Mouse (Mus musculus): Measurements from ENCODE around the gene Ldb1.
A peak's percentile ranks its signal among the peaks of the same experiment; 100 is the strongest.

Gene Ldb1

GRCm38 (mm10) chr19:46044993-46045695 is at the start of gene Ldb1:
TSS of gene Ldb1 (minus strand) at chr19:46045214.
- peak; percentile 91 for DNase-seq (ENCODE audit: low read depth, low spot score)

- no peak for DNase-seq (ENCODE audit: low read depth, low spot score)
Observed at GRCm38 (mm10) chr19:46094144-46094543, 49.1 kb upstream of the Ldb1 start.

- DNase-seq (ENCODE audit: low read depth, low spot score) = no peak
Observed at GRCm38 (mm10) chr19:46091641-46092040, 46.6 kb upstream of the Ldb1 start.

DNA sequence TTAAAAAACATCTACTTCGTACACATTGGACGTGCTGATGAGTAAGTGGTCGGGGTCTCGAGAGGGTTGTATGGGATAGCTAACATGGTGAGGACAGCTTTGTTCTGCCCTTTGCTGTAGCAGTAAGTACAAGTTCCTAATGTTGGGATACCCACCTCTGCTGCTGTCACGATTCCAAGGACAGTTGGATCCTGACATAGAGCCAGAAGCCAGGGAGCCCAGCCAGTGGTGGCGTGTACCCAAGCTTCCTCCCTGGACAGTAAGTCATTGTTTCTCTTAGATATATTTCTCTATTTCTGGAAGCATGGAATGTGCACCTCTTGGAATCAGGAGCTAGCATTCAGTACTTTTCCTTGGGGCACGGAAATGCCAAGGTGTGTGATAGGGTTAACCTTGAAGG is 42.9 kb upstream of the Ldb1 start:
- DNase-seq (ENCODE audit: low read depth, low spot score) = no peak

DNA sequence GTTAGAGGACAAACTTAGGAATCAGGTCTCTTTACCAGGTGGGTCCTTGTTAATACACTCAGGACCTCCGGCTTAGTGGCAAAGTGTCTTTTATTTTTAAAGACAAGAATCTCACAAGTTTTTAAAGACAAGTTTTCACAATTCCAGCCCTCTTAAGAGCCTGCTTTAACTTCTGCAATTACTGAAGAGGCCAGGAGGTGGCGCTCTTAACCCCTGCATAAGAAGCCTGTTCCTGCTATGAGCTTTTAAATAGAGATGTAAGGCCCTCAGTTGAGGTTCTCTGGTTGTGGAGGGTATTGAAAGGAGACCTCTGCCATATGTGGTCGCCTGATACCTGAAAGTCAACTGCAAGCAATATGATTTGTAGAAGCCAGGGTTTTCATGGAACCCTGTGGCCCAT is 41.3 kb upstream of the Ldb1 start:
- DNase-seq (ENCODE audit: low read depth, low spot score) = peak; percentile 72

- DNase-seq (ENCODE audit: low read depth, low spot score) = no peak
Observed at GRCm38 (mm10) chr19:46085185-46085584, 40.2 kb upstream of the Ldb1 start.

GRCm38 (mm10) chr19:46078535-46078934 is 33.5 kb upstream of the Ldb1 start:
- no peak for DNase-seq (ENCODE audit: low read depth, low spot score)

GRCm38 (mm10) chr19:46075616-46076607 is 30.9 kb upstream of the Ldb1 start, which contains the start of gene Nolc1:
TSS of gene Nolc1 (plus strand) at chr19:46075863.
- DNase-seq (ENCODE audit: low read depth, low spot score) = peak; percentile 100

GRCm38 (mm10) chr19:46074266-46074665 is 29.3 kb upstream of the Ldb1 start:
- no peak for DNase-seq (ENCODE audit: low read depth, low spot score)

DNA sequence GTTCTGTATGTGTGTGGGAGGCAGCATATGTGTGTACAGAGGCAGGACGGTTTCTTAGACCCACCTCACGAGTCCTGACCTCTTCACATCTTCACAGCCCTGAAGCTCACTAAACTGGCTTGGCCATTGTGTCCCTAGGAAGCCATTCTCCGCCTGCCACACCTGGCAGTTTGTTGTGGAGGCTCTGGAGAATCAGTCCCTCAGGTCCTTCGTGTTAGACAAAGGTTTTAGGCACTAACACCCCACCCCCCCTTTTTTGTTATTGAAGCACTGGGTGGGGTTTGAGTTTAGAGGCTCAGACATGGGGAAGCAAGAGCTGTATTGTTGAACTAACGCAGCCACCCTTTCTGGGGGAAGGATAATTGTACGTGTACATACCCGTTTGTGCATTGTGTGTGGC is 28.3 kb upstream of the Ldb1 start:
- DNase-seq (ENCODE audit: low read depth, low spot score) = no peak

DNA sequence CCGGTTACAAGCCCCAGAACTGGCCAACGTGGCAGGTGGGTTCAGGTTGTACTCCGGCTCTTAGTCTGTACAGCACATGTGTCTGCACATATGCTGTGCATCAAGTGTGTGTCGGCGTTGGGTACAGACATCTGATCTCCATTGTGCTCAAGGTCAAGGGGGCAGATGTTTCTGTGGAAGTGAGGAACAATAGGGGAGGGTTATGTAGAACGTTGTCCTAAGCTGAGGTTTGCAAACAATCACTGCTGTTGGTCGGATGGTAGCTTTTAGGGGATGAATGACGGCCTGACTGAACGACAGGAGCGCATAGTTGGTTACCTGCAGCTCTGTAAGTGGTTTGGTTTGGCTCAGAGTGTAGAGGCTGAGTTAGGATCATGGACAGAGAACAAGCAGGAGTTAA is 23.0 kb upstream of the Ldb1 start:
- DNase-seq (ENCODE audit: low read depth, low spot score) = no peak

DNA sequence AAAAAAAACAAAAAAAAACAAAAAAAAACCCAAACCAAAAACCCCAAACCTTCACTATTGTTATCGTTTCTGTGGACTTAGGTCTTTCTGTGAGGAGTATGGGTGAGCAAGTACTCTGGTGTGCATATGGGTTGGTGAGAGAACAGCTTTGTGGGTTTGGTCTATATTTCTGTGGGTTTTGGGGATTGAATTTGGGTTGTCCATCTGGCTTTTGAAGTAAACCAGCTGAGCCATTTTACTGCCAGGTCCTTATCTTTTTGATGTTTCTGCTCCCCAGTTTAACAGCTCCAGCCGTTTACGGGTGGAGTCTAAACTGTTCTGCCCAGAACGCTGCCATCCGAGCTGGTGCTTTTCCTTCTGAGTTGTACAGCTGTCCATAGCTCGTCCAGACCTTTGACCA is 15.8 kb upstream of the Ldb1 start:
- DNase-seq (ENCODE audit: low read depth, low spot score) = no peak

GRCm38 (mm10) chr19:46058466-46058865 is 13.5 kb upstream of the Ldb1 start:
- no peak for DNase-seq (ENCODE audit: low read depth, low spot score)

DNA sequence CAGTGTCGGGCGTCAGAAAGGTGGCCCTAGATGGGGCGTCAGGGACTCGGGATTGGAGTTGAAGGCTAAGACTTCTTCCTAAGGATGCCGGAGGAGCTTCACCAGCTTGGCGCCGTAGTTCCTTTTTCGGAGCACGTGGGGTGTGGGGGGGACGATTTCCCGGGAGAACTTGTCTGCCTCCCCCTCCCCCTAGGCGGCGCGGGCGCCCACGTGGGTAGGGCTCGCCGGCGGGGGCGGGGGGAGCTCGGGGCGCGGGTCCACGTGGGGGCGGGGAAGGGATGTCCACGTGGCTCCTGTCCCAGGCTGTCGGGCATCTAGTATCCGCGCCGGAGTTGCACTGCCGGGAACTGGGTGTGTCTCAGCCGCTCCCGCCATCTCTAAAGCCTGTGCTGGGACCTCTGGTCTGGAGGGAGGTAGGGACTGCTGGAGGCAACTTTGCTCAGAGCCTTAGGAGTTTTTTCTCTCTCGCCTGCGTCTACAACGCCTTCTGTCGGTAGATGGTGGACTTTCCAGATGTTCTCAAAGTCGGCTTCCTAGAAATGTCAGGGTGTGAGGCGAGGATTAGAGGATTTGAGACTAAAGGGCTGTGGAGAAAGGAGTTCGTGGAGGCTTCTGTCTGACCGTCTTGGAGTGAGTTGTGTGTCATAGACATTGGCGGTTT is 12.1 kb upstream of the Ldb1 start:
- peak; percentile 85 for DNase-seq (ENCODE audit: low read depth, low spot score)

DNA sequence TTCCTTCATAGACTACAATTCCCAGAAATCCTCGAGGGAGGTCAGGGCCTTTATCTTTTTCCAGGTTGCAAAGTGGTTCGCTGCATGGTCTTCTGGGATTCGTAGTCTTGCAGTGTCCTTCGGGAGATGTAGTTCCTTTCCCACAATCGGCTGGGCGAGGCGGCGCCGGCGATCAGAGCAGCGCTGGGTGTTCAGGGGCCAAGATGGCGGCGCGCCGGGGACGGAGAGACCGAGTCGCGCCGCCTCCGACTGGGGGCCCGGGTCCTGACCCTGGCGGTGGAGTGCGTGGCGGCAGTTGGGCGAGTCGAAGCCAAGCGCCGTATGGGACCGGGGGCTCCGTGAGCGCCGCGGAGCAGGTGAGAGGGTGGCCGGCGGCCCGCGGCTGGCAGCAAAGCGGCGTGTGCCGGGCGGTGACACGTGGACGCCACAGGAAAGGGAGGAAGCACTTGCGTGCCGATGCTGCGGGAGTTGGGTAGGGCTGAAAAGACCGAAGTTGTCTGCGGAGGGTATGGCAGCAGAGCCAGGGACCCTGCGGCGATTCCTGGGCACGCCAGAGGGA is 11.5 kb upstream of the Ldb1 start:
- peak; percentile 95 for DNase-seq (ENCODE audit: low read depth, low spot score)

DNA sequence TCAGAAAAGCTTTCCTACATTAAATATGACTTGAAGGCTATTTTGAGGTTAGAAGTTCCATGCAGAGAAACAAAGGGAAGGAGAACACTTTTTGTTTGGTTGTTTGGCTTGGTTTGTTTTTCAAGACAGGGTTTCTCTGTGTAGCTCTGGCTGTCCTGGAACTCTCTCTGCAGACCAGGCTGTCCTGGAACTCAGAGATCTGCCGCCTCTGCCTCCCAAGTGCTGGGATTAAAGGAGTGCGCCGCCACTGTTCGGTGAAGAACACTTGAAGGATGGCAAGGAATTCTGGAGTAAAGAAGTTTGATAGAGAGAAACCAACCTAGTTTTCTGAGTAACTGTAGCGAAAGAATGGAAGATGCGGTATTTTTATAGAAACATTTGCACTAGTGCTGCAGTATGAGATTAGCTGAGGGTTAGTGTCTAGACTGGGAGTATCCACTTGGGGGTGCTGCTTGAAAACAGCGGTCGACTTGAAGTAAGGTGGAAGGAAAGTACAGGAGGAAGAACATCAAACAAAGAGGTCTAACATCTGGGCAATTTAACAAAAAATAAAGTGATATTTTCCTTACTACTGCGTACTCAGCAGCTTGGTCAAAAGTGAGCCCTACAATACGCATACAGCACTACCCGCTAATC is 10.9 kb upstream of the Ldb1 start:
- DNase-seq (ENCODE audit: low read depth, low spot score) = no peak

DNA sequence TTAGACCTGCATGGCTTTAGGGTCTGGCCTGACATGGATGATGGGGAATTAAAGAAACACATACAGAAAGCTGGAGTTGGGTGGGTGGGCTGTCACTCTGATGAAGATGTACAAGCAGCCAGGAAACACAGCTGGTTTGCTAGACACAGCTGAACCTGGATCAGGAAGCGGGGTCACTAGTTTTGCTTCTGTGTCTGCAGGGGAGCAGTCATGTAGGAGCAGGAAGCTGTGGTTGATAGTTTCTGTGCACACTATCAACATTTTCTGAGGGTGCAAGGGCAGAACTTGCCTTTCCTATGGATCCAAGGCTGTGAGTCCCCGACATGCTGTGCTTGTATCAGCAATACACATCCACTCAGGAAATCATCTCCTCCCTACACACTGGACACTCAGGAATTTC is 5.4 kb upstream of the Ldb1 start:
- DNase-seq (ENCODE audit: low read depth, low spot score) = no peak

DNA sequence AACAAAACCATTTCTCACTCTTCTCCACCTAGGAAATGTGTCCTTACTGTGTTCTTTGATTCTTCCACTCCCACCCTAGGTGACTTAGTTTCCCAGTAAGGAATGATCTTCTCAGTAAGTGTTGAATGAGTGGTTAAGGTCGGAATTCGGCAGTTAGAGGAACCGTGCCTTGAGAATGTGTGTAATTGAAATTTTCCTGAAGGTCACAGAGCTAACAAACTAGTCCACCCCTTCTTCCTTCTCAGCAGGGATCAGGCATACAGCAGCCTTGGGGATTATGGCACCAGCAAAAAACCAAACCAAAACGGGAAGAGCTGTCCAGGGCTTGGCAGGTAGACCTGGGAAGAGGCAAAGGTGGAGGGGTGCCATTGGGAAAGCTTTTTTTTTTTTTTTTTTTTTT is 4.1 kb upstream of the Ldb1 start:
- DNase-seq (ENCODE audit: low read depth, low spot score) = no peak

DNA sequence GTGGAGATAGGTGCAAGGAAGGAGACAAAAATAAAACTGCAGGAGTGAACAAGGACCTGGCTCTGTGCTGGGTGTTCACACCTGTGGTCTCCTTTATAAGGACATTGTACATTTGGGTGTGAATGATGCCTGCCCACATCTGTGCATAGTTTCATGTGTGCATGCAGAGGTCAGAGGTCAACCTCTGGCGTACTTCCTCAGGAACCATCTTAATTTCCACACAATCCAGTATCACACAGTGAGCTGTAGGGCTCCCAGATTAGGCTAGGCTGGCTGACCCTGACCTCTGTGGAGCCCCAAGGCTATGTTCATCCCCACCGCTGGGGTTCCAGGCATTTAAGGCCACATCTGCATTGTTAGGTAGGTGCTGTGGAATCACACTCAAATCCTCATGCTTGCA is 2.4 kb upstream of the Ldb1 start:
- no peak for DNase-seq (ENCODE audit: low read depth, low spot score)

- DNase-seq (ENCODE audit: low read depth, low spot score) = no peak
Observed at GRCm38 (mm10) chr19:46046621-46047025, 1.6 kb upstream of the Ldb1 start.

DNA sequence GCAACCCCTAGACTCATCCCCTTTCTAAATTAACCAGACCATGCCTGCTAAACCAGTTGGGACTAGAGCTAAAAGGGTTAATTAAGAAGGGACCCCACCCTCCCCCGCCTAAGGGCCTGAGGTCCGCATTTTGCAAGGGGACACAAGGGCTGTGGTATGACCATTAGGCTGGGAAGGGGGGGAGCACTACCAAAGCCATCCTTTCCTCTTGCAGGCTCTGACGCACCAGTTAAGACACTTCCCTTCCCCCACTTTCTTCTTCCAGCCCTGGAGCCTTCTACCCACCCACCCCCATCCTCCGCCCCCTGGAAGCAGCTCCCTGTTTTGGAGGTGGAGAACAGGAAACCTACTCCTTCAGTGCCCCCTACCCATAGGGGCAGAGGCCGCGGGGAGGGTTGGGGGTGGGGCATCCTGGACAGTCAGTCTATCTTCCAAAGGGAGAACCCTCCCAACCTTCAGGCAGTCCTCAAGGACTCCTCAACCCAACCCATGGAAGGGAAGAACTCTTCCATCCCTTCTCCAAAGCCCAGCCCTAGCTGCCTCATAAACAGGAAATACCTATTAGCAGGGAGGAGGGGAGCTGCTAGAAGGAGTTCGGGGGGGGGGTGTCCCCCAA is 790 bp upstream of the Ldb1 start:
- DNase-seq (ENCODE audit: low read depth, low spot score) = peak; percentile 71

Data from mesoderm, embryonic 11.5 days (tissue).